Mouse (Mus musculus) G1E-ER4 (cell line): ENCODE measurements around the gene Col18a1. TPM values are rescaled to one million over a fixed set of nuclear protein-coding genes. Genes with fewer than 3 reads are reported as not detected.

Experiments
- GATA1 ChIP-seq: IDR thresholded peaks from one replicate; pipeline ENCODE4 v1.8.0; 2012; ENCODE audit warnings: low read length, inconsistent platforms
- polyA plus RNA-seq: library from polyadenylated mRNA; stranded (reverse); fragments of >175 nt; gene quantifications from 2 replicates; pipeline ENCODE4 v1.2.3, GENCODE M21; 2012

The Col18a1 gene
- polyA plus RNA-seq, 1 experiment, result 252 TPM

GRCm38 (mm10) chr10:77026944-77027343 lies 139.4 kb downstream of the Col18a1 start:
- TF ChIP-seq GATA1, result no peak

GRCm38 (mm10) chr10:77024231-77024630 lies 142.1 kb downstream of the Col18a1 start:
- no peak for TF ChIP-seq GATA1

DNA sequence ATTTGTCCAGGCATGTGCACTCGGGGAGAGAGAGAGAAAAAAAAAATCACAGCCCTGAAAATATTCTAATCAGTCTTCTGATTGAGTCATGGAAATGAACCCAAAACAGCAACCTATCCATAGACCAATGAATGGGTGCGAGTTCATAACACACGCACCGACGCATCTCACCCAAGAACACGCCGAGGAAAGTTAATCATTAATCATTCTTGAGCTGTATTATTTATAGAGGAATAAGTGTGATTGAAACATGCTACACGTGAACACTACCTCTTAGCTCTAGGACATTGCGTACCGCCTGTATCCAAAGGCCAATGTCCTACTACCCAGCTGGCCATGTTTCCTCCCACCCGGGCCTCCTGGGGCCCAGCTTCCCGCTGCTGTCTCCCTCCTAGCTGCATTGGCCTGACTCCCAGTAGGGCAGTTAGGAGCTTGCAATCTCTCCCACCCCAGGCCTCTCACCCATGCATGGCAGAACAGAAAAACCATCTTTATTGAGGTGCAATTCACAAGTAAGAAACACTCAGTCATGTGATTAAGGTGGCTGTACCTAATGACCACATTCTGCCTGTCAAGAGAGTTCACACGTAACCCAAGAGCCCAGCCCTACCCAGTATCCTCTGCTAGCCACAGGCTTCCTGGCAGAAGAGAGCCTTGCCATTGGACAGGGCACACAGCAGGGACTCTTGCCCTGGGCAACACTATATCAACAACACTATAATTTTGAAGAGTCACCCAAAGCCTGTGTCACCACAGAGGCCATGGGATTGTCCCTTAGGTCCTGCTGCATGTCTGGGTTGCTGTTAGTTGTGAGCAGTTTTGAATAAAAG lies 143.8 kb downstream of the Col18a1 start:
- TF ChIP-seq GATA1, result no peak

DNA sequence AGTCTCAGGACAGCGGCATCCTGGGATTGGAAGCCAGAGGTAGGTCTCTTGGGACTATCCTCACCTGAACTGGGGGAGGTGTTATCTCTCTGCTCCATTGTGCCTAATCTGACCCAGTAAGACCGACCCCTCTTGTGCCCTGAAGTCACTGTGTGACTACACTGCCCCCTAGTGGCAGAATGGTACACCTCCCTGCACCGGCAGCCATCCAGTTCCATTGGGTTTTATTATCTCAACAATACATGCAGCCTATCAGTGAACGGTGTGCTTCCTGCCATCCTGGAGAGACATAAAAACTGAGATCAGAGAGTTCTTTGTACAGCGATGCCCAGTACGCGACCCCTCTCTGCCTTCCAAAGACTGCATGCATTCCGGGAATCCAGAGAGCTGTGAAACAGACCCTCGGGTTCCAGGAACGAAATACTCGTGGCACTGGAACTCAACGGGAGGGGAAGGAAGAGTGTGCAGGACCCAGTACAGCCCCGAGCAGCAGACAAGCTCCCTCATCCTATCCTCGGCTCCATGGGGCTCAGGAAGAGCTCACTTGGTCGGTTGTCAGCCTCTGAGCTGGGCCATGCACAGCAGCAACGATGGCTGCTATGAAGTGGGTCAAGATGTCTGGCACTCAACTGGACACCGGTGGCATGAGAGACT lies 144.8 kb downstream of the Col18a1 start:
- TF ChIP-seq GATA1, result no peak

DNA sequence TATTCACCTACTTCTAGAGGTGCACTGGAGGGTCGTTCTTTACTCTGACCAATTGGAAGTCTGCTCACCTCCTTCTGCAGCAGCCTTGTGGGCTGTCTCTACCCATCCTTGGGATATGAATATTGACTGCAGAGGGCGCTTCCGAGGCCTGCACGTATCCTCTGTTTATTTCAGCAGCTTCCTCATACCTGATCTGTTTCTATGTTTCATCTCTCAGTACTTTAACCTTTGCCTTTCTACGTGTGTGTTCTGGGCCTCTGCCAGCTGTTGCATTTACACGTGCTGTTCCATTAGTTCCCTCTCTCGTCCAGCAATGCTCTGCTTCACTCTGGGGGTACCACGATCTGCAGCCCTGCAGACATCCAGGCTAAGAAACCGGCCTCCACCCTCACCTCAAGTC lies 148.7 kb downstream of the Col18a1 start:
- no peak for TF ChIP-seq GATA1

DNA sequence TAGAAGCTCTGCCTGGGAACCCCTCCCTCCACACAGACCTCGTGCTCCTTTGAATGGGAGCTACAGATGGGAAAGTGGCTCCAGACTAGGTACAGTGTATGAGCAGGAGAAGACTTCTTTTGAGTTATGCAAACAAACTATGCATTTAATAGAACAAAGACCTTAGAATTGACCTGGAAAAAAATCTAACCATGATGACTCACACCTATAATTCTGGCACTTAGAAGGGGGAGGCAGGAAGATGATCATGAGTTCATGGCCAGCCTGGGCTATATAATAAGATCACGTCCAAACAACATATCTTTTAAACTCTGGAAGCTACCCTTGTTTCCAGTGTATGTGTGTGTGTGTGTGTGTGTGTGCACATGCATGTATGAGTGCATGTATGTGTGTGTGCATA lies 149.3 kb downstream of the Col18a1 start:
- no peak for TF ChIP-seq GATA1

DNA sequence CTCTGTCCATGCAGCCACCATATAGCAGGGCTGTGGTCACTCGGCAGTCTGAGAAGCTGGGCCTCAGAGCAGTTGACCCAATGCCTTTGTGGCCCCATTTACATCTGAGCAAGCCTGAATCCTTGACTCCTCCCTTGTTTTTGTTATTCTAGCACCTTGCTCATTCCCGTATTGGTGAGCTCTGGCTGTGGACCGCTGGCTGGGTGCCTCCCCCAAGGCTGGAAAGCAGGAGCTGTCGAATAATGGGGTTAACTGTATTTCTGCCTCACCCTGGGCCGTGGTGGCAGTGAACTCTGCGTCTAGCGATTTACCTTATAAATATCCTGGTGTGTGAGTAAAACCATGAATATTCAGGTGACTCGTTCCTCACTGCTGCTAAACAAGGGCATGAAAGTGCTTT lies 149.8 kb downstream of the Col18a1 start:
- TF ChIP-seq GATA1, result no peak

- TF ChIP-seq GATA1, result no peak
Measured at GRCm38 (mm10) chr10:77016080-77016479, 150.3 kb downstream of the Col18a1 start.

GRCm38 (mm10) chr10:77011681-77012080 lies 154.7 kb downstream of the Col18a1 start:
- no peak for TF ChIP-seq GATA1

GRCm38 (mm10) chr10:77008698-77009097 lies 157.7 kb downstream of the Col18a1 start:
- no peak for TF ChIP-seq GATA1

- no peak for TF ChIP-seq GATA1
Measured at GRCm38 (mm10) chr10:77008109-77008561, 158.2 kb downstream of the Col18a1 start.

DNA sequence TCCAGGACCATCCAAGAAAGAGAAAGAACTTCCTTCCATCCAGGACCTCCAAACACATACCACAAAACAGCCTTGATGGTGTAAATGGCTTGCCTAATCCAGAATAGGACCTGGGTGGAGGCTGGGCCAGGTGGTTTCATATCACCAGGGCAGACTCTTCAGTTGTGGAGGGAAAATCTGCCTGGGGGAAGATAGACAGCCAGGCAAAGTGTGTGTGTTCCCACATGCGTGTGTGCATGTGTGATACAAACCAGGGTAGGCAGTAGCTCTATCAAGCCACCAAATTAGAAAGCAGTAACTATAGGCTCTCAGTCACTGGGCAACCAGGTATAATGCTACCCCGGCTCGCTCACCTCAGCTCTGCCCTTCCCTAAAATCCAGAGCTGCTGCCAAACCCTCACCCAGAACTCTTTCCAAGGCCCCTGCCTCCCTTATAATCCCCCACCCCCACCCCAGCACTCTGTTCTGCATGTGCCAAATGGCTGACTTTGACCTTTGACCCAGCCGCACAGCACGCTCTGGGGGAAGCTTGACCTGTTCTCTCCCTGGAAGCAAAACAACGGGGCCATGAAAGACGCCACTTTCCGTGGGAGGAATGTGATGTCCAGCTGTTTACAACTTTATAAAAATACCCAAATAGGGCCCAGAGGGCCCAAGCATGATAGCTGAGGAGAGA lies 158.8 kb downstream of the Col18a1 start:
- TF ChIP-seq GATA1, result no peak

DNA sequence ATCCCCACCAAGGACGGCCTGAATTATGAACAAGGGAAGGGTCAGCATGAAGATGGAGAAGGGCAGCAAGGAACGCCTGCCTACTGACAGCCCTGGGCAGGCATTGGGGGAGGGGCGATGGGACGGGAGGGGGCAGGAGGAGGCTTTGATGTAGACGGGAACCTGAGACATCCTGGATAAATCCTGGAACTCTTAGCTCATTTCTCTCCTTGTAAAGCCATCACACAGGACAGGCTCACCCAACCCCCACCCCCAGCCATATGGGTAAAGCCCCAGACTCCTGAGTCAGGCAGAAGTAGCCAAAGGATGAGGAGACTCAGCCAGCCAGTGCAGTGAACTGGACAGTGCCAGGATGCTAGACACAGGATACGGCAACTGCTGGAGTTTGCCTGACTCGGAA lies 161.4 kb downstream of the Col18a1 start:
- no peak for TF ChIP-seq GATA1

Other genes with a start within 250 kb of the Col18a1 start
- gene Pcbp3, start 204.7 kb downstream of the Col18a1 start, polyA plus RNA-seq, result 0.31 and 0.42 TPM in 2 replicates
- 40.8 and 53.8 TPM in 2 replicates for gene Slc19a1, start 134.3 kb downstream of the Col18a1 start, polyA plus RNA-seq
- 54.4 and 57.8 TPM in 2 replicates for gene Pofut2, start 92.7 kb upstream of the Col18a1 start, polyA plus RNA-seq